Mouse (Mus musculus) myocyte (in vitro differentiated cells): ENCODE data around the gene Uqcrh.

ENCODE experiments used
- POLR2AphosphoS2 ChIP-seq: IDR thresholded peaks from one replicate; pipeline ENCODE4 v1.6.1; 2011; ENCODE audit warnings: low read depth, control low read depth; ENCODE audit not compliant: insufficient read length
- USF1 ChIP-seq: IDR thresholded peaks from one replicate; pipeline ENCODE4 v1.6.1; 2011; ENCODE audit warnings: low read depth, mild to moderate bottlenecking, control low read depth, moderate library complexity

- TF ChIP-seq USF1 (no peak), POLR2AphosphoS2 (no peak)
Observed at GRCm38 (mm10) chr4:116100959-116101358, 26.1 kb upstream of the Uqcrh start.
